Mouse (Mus musculus): Measurements from ENCODE around the gene Naglu. TPM values are rescaled to one million over a fixed set of nuclear protein-coding genes. Genes with fewer than 3 reads are reported as not detected.

Naglu gene
- total RNA-seq, 2 experiments from 2014 or later = 8.0 to 8.7 TPM

DNA sequence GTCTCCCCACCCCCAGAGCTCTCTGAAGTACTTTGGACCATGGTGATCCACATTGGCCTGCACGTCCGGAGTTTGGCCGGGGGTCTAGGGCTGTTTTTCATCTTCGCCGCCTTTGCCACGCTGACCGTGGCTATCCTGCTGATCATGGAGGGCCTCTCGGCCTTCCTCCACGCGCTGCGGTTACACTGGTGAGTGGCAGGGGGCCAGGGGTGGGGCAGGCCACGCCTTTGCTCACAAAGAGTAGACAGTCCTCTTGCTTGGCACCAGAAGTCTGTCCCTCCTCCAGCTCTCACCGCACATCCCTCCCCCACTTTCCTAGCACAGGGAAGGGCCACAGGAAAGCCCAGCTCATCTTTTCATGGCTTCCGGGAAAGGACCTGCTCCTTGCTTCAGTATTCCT, 14.4 kb upstream of the Naglu start:
- intact Hi-C loops (cut with DNase I) = no loop called here
- DNase-seq (ENCODE audit: low spot score) = no peak

- intact Hi-C loops (cut with DNase I) = loop anchor here (2.0 kb wide), 2 partner anchors 74 to 164 kb away; no protein-coding TSS in a partner anchor
Observed at GRCm38 (mm10) chr11:101056885-101057284, 12.9 kb upstream of the Naglu start.

DNA sequence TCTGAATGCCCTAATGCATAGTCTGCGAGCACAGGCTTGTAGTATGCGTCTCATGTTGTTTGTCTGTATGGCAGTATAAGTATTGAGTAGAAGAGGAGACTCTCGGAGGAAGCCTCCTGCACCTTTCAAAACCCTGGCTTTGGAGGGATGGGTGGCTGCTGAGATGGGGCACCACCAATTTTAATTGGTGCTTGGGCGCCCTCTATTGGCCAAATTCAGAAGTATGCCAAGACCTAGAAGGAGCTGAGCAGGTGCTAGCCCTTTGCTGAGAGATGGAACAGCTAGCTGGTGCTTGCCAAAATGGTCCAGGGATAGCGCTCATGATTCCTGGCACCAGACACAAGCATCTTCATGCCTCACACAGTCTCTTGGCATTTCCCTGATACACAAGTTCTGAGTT, 12.0 kb upstream of the Naglu start:
- peak; percentile 66 for DNase-seq (ENCODE audit: low spot score)
- intact Hi-C loops (cut with DNase I) = loop anchor here (2.0 kb wide), 3 partner anchors 75 to 165 kb away; no protein-coding TSS in a partner anchor

More at GRCm38 (mm10) chr11:101056885-101057284, 12.9 kb upstream of the Naglu start:
- DNase-seq (ENCODE audit: low spot score) = peak; percentile 50

DNA sequence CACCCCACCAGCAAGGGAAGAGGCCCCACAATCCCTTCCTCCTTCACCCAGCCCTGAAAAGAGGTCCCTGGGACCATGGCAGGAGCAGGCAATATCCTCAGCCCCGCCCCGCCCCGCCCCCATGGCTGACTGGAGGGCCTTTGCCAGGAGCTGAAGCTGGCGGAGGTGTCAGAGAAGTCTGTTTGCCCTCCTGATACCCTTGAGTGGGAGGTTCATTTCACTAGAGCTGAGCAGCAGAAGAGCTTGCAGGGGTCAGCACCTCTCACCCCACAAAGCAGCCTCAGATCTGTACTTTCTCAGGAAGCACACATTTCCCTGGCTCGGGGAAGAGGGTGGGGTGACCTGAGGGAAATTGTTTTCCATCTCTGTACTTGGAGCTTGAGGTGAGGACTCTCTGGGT, 11.1 kb upstream of the Naglu start:
- intact Hi-C loops (cut with DNase I) = loop anchor here (2.0 kb wide), 1 partner anchor 100 kb away; no protein-coding TSS in a partner anchor
- DNase-seq (ENCODE audit: low spot score) = peak; percentile 51

GRCm38 (mm10) chr11:101059473-101059872, 10.3 kb upstream of the Naglu start:
- DNase-seq (ENCODE audit: low spot score) = no peak
- intact Hi-C loops (cut with DNase I) = loop anchor here (2.0 kb wide), 1 partner anchor 101 kb away; no protein-coding TSS in a partner anchor

DNA sequence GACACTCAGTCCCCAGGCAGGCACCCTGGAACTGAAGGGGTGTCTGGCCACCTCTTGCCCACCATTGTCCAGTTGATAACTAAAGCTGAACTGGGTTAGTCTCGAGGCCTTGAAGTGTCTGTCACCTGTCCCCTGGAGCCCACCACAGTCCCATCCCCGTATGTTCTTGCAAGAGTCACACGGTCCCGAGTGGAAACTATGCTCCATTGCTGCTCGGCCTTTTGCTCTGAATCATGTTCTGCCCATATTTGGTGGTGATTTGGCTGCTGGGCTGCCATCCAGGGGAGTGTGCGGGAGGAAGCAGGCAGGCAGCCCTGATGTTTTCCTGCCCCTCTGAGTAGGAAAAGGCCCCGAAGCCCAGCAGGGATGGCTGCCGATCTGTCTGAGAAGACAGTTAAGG, 9.7 kb upstream of the Naglu start:
- DNase-seq (ENCODE audit: low spot score) = peak; percentile 78
- intact Hi-C loops (cut with DNase I) = loop anchor here (10.0 kb wide), 2 partner anchors 315 to 345 kb away; partner anchors contain the start of genes Hspb9 and Kat2a

- no peak for DNase-seq (ENCODE audit: low spot score)
- intact Hi-C loops (cut with DNase I) = loop anchor here (10.0 kb wide), 2 partner anchors 316 to 346 kb away; partner anchors contain the start of genes Hspb9 and Kat2a
Observed at GRCm38 (mm10) chr11:101061049-101061448, 8.8 kb upstream of the Naglu start.

GRCm38 (mm10) chr11:101062165-101062884, 7.5 kb upstream of the Naglu start:
- intact Hi-C loops (cut with DNase I) = loop anchor here (10.0 kb wide), 2 partner anchors 318 to 348 kb away; partner anchors contain the start of genes Hspb9 and Kat2a
- DNase-seq (ENCODE audit: low spot score) = peak; percentile 74

DNA sequence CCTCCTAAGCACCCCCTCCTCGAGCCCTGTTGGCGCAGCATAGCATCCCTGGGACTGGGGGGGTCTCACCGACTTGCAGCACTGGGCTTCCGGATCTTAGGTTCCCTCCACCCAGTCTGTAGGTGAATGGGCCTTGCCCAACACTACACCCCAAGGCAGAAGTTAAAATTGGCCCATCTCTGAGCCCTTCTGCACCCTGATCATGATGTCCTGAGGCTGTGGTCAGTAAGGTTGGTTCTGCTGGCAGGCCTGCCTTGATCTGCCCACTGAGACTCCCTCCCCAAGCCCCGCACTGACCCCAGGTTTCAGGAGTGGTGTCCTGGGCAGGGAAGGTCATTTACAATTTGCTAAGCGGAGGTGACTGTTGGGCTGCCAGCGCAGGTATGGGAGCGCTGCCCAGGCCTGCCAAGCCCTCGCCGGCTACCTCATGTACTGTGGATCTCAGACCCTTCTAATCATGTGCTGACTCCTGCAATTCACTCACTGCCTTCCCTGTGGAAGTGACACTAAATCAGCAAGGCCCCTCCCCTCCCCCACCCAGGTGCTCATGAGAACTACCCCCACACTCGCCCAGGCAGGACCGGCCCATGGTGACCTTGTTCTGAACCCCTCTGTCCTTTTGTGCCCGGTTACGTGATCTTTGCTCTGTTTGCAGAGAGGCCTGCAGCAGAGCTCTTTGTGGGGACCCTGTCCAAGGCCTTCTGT, 6.7 kb upstream of the Naglu start:
- DNase-seq (ENCODE audit: low spot score) = no peak
- intact Hi-C loops (cut with DNase I) = loop anchor here (10.0 kb wide), 2 partner anchors 318 to 348 kb away; partner anchors contain the start of genes Hspb9 and Kat2a

GRCm38 (mm10) chr11:101063676-101064327, 6.0 kb upstream of the Naglu start:
- intact Hi-C loops (cut with DNase I) = loop anchor here (10.0 kb wide), 2 partner anchors 319 to 349 kb away; partner anchors contain the start of genes Hspb9 and Kat2a
- DNase-seq (ENCODE audit: low spot score) = peak; percentile 73

GRCm38 (mm10) chr11:101064462-101064861, 5.3 kb upstream of the Naglu start:
- DNase-seq (ENCODE audit: low spot score) = no peak
- intact Hi-C loops (cut with DNase I) = loop anchor here (10.0 kb wide), 2 partner anchors 320 to 350 kb away; partner anchors contain the start of genes Hspb9 and Kat2a

DNA sequence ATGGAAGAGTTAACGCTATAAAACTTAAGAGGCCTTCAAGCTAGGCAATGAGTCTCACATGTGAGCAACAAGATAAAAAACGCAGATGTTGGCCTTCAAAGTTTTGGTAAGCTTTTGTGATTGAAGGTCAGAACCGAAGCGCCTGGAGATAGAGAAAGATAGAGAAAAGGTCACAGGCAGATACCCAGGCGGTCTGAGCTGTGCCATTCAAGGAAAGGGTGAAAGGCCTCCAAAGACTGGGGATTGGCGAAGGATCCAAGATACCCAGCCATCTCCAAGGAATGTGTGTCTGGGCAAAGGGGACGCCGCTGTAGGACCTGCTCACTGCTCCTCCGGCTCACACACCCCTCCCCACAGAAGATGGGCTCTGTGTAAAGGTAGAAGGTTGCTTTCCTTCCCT, 4.8 kb upstream of the Naglu start:
- DNase-seq (ENCODE audit: low spot score) = no peak
- intact Hi-C loops (cut with DNase I) = loop anchor here (10.0 kb wide), 2 partner anchors 320 to 350 kb away; partner anchors contain the start of genes Hspb9 and Kat2a

DNA sequence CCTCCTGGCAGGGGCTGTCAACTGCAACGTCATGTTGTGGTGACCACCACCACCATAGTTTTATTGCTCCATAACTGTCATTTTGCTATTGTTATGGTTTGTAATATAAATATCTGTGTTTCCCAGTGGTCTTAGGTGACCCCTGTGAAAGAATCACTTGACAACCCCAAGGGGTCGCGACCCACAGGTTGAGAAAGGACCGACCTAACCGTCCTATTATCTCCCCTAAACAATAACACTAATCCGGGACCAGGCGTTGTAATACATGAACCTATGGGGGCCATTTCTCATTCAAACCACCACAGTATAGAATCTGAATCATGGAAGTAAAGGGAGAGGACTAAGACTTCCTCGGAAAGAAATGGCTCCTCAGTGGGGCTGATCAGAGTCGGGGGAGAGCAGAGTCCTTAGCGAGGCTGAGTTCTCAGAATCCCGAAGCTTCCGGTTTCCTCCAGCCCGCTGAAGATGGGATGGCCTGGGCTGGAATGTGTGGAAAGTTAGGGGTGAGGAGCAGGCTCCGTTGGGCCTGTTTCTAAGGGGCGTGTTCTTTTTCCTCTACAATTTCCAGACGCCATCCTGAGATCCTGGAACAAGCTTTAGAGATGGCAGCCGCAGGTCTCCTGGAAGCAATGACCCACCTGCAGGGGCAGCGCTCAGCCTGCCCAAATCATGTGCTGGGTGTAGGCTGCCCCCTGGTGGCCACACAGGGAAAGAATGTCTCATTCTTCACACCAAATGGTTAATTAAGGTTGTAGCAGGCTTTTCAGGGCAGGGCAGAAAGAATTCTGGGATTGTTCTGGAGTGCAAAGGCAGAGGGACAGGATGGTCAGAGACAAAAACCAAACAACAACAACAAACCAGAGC, 3.0 kb upstream of the Naglu start:
- intact Hi-C loops (cut with DNase I) = loop anchor here (2.0 to 10.0 kb wide), 3 partner anchors 84 to 352 kb away; partner anchors contain the start of genes Hspb9 and Kat2a
- peak; percentile 59 for DNase-seq (ENCODE audit: low spot score)

DNA sequence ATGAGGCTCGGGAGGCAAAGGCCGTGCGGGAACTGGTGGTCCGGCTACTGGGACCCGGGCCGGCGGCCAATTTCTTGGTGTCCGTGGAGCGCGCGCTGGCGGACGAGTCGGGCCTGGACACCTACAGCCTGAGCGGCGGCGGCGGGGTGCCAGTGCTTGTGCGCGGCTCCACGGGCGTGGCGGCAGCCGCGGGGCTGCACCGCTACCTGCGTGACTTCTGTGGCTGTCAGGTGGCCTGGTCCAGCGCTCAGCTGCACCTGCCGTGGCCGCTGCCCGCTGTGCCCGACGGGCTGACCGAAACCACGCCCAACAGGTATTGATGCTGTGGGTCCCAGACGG, 346 bp downstream of the Naglu start:
- intact Hi-C loops (cut with DNase I) = no loop called here
- DNase-seq (ENCODE audit: low spot score) = no peak

DNA sequence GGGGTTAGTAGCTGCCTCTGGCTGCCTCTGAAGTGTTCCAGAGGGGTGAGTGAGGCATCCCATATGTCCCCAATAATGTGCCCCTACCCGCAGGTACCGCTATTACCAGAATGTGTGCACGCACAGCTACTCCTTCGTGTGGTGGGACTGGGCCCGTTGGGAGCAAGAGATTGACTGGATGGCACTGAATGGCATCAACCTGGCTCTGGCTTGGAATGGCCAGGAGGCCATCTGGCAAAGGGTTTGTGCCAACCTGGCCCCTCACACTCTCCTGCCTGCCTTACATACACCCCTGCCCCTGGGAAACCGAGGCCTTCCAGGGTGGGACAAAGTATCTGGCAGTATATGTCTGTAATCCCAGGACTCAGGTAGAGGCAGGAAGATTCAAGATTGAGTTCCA, 1.2 kb downstream of the Naglu start:
- intact Hi-C loops (cut with DNase I) = no loop called here
- no peak for DNase-seq (ENCODE audit: low spot score)

- intact Hi-C loops (cut with DNase I) = no loop called here
- DNase-seq (ENCODE audit: low spot score) = no peak
Observed at GRCm38 (mm10) chr11:101071810-101072428, 2.1 kb downstream of the Naglu start.

- no peak for DNase-seq (ENCODE audit: low spot score)
- intact Hi-C loops (cut with DNase I) = no loop called here
Observed at GRCm38 (mm10) chr11:101078121-101078520, 8.3 kb downstream of the Naglu start, which contains the start of gene Hsd17b1. Gene Hsd17b1 (plus strand): TSS chr11:101078411.

DNA sequence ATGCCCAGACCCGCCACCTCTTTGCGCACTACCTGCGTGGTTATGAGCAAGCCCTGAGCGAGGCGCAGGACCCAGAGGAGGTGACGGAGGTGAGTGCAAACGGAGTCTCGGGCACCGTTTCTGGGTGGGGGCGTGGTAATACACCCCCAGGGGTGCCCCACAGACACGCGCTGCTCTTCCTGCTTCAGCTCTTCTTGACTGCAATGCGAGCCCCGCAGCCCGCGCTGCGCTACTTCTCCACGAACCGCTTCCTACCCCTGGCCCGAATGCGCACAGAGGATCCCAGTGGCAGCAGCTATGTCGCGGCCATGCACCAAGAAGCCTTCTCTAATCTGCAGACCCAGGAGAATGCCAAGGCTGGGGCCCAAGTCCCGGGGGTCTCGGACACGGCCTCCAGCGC, 9.9 kb downstream of the Naglu start:
- no peak for DNase-seq (ENCODE audit: low spot score)
- intact Hi-C loops (cut with DNase I) = no loop called here

DNA sequence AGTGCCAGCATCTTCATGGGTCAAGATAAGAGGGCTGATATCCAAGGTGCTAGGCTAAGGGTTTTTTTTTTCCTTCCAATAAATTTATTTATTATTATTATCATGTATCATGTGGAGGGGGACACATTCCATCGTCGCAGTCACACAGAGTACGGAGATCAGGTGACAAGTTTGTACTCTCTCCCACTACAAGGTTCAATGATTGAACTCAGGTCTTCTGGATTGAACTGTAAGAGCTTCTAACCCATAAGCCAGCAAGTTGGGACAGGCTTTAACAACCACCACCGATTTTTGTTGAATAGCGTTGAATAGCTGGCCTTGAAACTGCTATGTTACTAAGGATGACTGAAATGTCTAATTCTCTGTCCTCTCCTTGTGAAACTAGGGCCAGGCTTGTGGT, 10.6 kb downstream of the Naglu start:
- intact Hi-C loops (cut with DNase I) = no loop called here

More for the DNA sequence above, 10.6 kb downstream of the Naglu start:
- no peak for DNase-seq (ENCODE audit: low spot score)
